Mouse (Mus musculus) C2C12 (cell line): Measurements from ENCODE around the gene Wdr45b. TPM values are rescaled to one million over a fixed set of nuclear protein-coding genes. Genes with fewer than 3 reads are reported as not detected.
"Not testable (repeated sequence)": the region's sequence is repeated elsewhere in the genome, so short reads cannot be mapped to it uniquely, and the experiment has no call there.

Experiments
- H3K27me3 ChIP-seq: one replicate; pipeline ENCODE4 v1.6.1; 2011; ENCODE audit not compliant: control insufficient read depth, insufficient read depth, insufficient read length
- H3K36me3 ChIP-seq: one replicate; pipeline ENCODE4 v1.6.1; 2011; ENCODE audit not compliant: control insufficient read depth, insufficient read depth
- H3K4me3 ChIP-seq: one replicate; pipeline ENCODE4 v1.5.1; 2011; ENCODE audit warnings: mild to moderate bottlenecking, control low read depth; ENCODE audit not compliant: poor library complexity, insufficient read depth, severe bottlenecking
- H3K79me2 ChIP-seq: one replicate; pipeline ENCODE4 v1.6.1; 2011; ENCODE audit not compliant: control insufficient read depth, insufficient read depth
- H3K79me3 ChIP-seq: one replicate; pipeline ENCODE4 v1.6.1; 2011; ENCODE audit warnings: low read depth, control low read depth
- H3ac ChIP-seq: one replicate; pipeline ENCODE3; 2011; ENCODE audit warnings: low read depth; ENCODE audit not compliant: control insufficient read depth, insufficient read length
- CEBPB ChIP-seq: IDR thresholded peaks from one replicate; pipeline ENCODE4 v1.6.1; 2011; ENCODE audit warnings: low read depth, mild to moderate bottlenecking, control low read depth, moderate library complexity
- CTCF ChIP-seq: IDR thresholded peaks from one replicate; pipeline ENCODE4 v1.5.1; 2011; ENCODE audit not compliant: control insufficient read depth, insufficient read depth, insufficient read length
- FOSL1 ChIP-seq: IDR thresholded peaks from one replicate; pipeline ENCODE4 v1.8.0; 2011; ENCODE audit warnings: mild to moderate bottlenecking, low read length; ENCODE audit not compliant: poor library complexity, insufficient read depth, severe bottlenecking
- MAX ChIP-seq: IDR thresholded peaks from one replicate; pipeline ENCODE4 v1.6.1; 2011; ENCODE audit warnings: mild to moderate bottlenecking, control low read depth
- MYOD1 ChIP-seq: IDR thresholded peaks from one replicate; pipeline ENCODE4 v1.6.1; 2011; ENCODE audit warnings: low read depth; ENCODE audit not compliant: control insufficient read depth, insufficient read length
- MYOG ChIP-seq: IDR thresholded peaks from one replicate; pipeline ENCODE4 v1.6.1; 2011; ENCODE audit not compliant: control insufficient read depth, insufficient read length; ENCODE audit errors: extremely low read depth
- USF1 ChIP-seq: IDR thresholded peaks from one replicate; pipeline ENCODE4 v1.6.1; 2011; ENCODE audit warnings: low read depth, mild to moderate bottlenecking, control low read depth, moderate library complexity
- polyA plus RNA-seq: library from polyadenylated mRNA; unstranded; fragments of >200 nt; fragmentation: generic; extraction: Trizol; gene quantifications from one replicate; pipeline ENCODE4 v1.2.1, GENCODE M21; 2012; ENCODE audit warnings: missing spikeins

Gene Wdr45b
- polyA plus RNA-seq, 1 experiment, result 60.9 TPM

DNA sequence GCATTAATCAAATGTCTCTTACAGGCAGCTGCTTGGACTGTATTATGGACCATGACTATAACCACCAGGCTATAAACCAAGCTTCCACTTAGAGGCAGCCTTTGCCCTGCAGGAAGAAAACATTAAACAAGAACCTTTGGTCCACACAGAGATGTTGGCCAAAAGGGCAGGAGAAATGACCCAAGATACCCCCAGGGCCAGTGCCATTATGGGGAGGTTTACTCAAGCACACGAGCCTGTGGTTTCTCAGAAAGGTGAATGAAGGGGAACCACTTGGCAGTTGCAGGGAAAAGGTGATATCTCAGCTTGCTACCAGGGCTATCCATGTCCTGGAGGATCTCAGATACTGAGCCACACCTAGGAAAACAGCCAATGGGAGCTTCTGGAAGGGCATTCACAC, 28.2 kb downstream of the Wdr45b start:
- Histone ChIP-seq H3K79me2 (no peaks in the 10 kb centered on the region), H3K27me3 (no peaks in the 10 kb centered on the region), H3K36me3 (peaks cover 51% of the 10 kb centered on the region), H3K4me3 (no peak overlapping the region), H3K79me3 (peaks cover 2% of the 10 kb centered on the region), H3ac (no peak overlapping the region)
- TF ChIP-seq MYOD1 (no peak), CTCF (no peak)

GRCm38 (mm10) chr11:121307712-121308111, 46.5 kb downstream of the Wdr45b start:
- H3K36me3 ChIP-seq, result peaks cover 73% of the 10 kb centered on the region
- not testable (repeated sequence) for H3K79me3 ChIP-seq, H3K4me3 ChIP-seq, H3K79me2 ChIP-seq, H3ac ChIP-seq, H3K27me3 ChIP-seq

GRCm38 (mm10) chr11:121306608-121307007, 47.6 kb downstream of the Wdr45b start:
- H3K27me3 ChIP-seq, result no peaks in the 10 kb centered on the region
- TF ChIP-seq USF1 (no peak), CTCF (no peak), MAX (no peak), CEBPB (no peak), MYOD1 (no peak), MYOG (no peak), FOSL1 (no peak)
- H3K79me2 ChIP-seq, result no peaks in the 10 kb centered on the region
- H3K79me3 ChIP-seq, result no peaks in the 10 kb centered on the region
- peaks cover 84% of the 10 kb centered on the region for H3K36me3 ChIP-seq
- H3K4me3 ChIP-seq, result no peak overlapping the region
- no peak overlapping the region for H3ac ChIP-seq

- no peaks in the 10 kb centered on the region for H3K79me3 ChIP-seq
- H3K79me2 ChIP-seq, result no peaks in the 10 kb centered on the region
- H3ac ChIP-seq, result no peak overlapping the region
- TF ChIP-seq CEBPB (no peak), CTCF (no peak), USF1 (no peak)
- H3K36me3 ChIP-seq, result peaks cover 92% of the 10 kb centered on the region
- H3K4me3 ChIP-seq, result no peak overlapping the region
- H3K27me3 ChIP-seq, result no peaks in the 10 kb centered on the region
Observed at GRCm38 (mm10) chr11:121305371-121305770, 48.9 kb downstream of the Wdr45b start.

DNA sequence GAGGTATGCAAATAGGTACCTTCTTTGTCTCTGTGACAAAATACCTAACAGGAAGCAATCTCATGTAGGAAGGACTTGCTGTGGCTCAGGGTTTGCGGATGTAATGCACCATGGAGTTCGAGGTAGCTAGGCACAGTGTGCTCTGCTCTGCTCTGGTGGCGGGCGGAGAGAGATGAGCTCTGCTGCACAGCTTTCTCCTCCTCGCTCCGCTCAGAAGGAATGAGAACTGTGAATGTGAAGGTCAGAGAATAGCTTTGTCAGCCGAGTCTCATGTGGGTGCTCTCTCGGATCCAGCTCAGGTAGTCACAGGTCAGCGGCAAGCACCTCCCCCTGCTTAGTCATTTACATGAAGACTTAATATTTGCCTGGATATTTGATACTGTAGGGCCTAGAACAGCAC, 54.0 kb downstream of the Wdr45b start:
- TF ChIP-seq CEBPB (no peak), MAX (no peak), USF1 (no peak), CTCF (no peak), MYOG (no peak), FOSL1 (no peak), MYOD1 (no peak)
- H3K27me3 ChIP-seq, result no peaks in the 10 kb centered on the region
- H3K36me3 ChIP-seq, result peaks cover 94% of the 10 kb centered on the region

GRCm38 (mm10) chr11:121298493-121298892, 55.8 kb downstream of the Wdr45b start:
- Histone ChIP-seq H3K27me3 (no peaks in the 10 kb centered on the region), H3K79me2 (no peaks in the 10 kb centered on the region), H3K4me3 (no peak overlapping the region), H3K79me3 (peaks cover 6% of the 10 kb centered on the region), H3K36me3 (peaks cover 95% of the 10 kb centered on the region), H3ac (no peak overlapping the region)
- no peak for TF ChIP-seq CEBPB
- TF ChIP-seq MYOD1, result peak; percentile 38

More for the DNA sequence above, 54.0 kb downstream of the Wdr45b start:
- H3K79me3 ChIP-seq, result peaks cover 6% of the 10 kb centered on the region
- no peak overlapping the region for H3ac ChIP-seq
- H3K79me2 ChIP-seq, result no peaks in the 10 kb centered on the region
- H3K4me3 ChIP-seq, result no peak overlapping the region

DNA sequence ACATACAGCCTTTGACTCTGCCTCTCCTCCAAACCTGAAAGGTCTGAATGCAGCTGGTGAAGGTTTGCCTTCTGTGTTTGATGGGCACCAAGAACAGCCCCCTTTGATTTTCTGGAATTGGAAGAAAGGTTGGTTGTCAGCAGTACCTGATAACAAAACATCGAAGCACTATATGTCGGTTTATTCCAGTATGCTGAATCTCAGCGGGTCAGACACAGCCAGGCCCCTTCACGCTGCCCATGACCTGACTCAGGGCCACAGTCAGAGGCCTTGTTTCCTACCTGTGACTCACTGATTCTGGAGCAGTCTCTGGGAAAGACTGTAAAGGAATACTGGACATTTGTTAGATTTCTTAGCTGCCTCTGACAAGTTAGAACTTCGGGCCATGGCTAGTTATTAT, 59.5 kb downstream of the Wdr45b start:
- Histone ChIP-seq H3ac (no peak overlapping the region), H3K79me3 (peaks cover 6% of the 10 kb centered on the region), H3K27me3 (no peaks in the 10 kb centered on the region), H3K79me2 (peaks cover 8% of the 10 kb centered on the region), H3K4me3 (no peak overlapping the region), H3K36me3 (peaks cover 92% of the 10 kb centered on the region)
- TF ChIP-seq CEBPB (no peak), MYOG (no peak), FOSL1 (no peak), CTCF (no peak), USF1 (no peak), MYOD1 (no peak), MAX (no peak)
